Mouse (Mus musculus) heart, embryonic 16.5 days (tissue): ENCODE results near the gene Spire2. TPM values are rescaled to one million over a fixed set of nuclear protein-coding genes. Genes with fewer than 3 reads are reported as not detected.
A peak's percentile ranks its signal among the peaks of the same experiment; 100 is the strongest.

Experiments
- ATAC-seq: fragments of 200-750 bp; cut with Nextera tagmentation; replicated peaks from 2 replicates; pipeline ENCODE4 v1.8.0; 2017; ENCODE audit warnings: moderate number of reproducible peaks; ENCODE audit not compliant: insufficient read depth, low FRiP score; ENCODE audit errors: extremely low read depth
- H3K27ac ChIP-seq: fragments of 300-500 bp; sonication (generic); 2 replicates; pipeline ENCODE4 v1.5.1; 2014; ENCODE audit warnings: mild to moderate bottlenecking, low read length, control low read depth, moderate library complexity
- H3K27me3 ChIP-seq: fragments of 300-500 bp; sonication (generic); 2 replicates; pipeline ENCODE4 v1.6.1; 2014; ENCODE audit warnings: low read length, mixed read lengths; ENCODE audit not compliant: control insufficient read depth, insufficient read depth
- H3K36me3 ChIP-seq: fragments of 300-500 bp; sonication (generic); 2 replicates; pipeline ENCODE4 v1.6.1; 2014; ENCODE audit not compliant: control insufficient read depth, insufficient read depth
- H3K4me1 ChIP-seq: fragments of 300-500 bp; sonication (generic); 2 replicates; pipeline ENCODE4 v1.6.1; 2014; ENCODE audit warnings: low read length, mixed read lengths; ENCODE audit not compliant: control insufficient read depth, insufficient read depth
- H3K4me2 ChIP-seq: fragments of 300-500 bp; sonication (generic); 2 replicates; pipeline ENCODE4 v1.6.1; 2014; ENCODE audit warnings: low read depth, mild to moderate bottlenecking, control low read depth, low read length
- H3K4me3 ChIP-seq: fragments of 300-500 bp; sonication (generic); 2 replicates; pipeline ENCODE4 v1.5.1; 2014; ENCODE audit warnings: mild to moderate bottlenecking, control low read depth, low read length
- H3K9ac ChIP-seq: fragments of 300-500 bp; sonication (generic); 2 replicates; pipeline ENCODE4 v1.6.1; 2014; ENCODE audit warnings: low read length, control low read depth
- H3K9me3 ChIP-seq: fragments of 300-500 bp; sonication (generic); replicated peaks from 2 replicates; pipeline ENCODE4 v1.6.1; 2016; ENCODE audit warnings: low read length; ENCODE audit not compliant: control insufficient read depth
- WGBS: fragments of 180-500 bp; shearing (Covaris S2); extraction: QIAGEN DNeasy Blood & Tissue Kit; methylation state at CpG from one replicate; pipeline ENCODE4 v1.1.7; 2014; 5-methylcytosine and 5-hydroxymethylcytosine counted together
- polyA plus RNA-seq: library from polyadenylated mRNA; unstranded; fragments of >200 nt; fragmentation: Nextera tagmentation; extraction: Ambion mirVana; gene quantifications from 2 replicates; pipeline ENCODE4 v1.2.1, GENCODE M21; 2015

The Spire2 gene
- polyA plus RNA-seq, 1 experiment from 2014 or later: 0.79 TPM

GRCm38 (mm10) chr8:123352786-123353185 is 20.3 kb downstream of the Spire2 start:
- Histone ChIP-seq H3K4me1 (peaks cover 5% of the 10 kb centered on the region; the same call in 1 of the 2 replicates), H3K9ac (no peak overlapping the region), H3K9me3 (no peaks in the 10 kb centered on the region), H3K27me3 (peaks cover 9% of the 10 kb centered on the region), H3K4me3 (no peak overlapping the region), H3K36me3 (no peaks in the 10 kb centered on the region), H3K27ac (no peak overlapping the region), H3K4me2 (no peak overlapping the region)
- 44% methylated on average over 13 of the region's 13 CpGs for WGBS
- ATAC-seq: no peak

- no peak for ATAC-seq
- Histone ChIP-seq H3K27me3 (peaks cover 9% of the 10 kb centered on the region), H3K9me3 (no peaks in the 10 kb centered on the region), H3K4me3 (no peak overlapping the region), H3K4me2 (no peak overlapping the region), H3K27ac (no peak overlapping the region), H3K4me1 (peaks cover 2% of the 10 kb centered on the region; the same call in 1 of the 2 replicates), H3K36me3 (no peaks in the 10 kb centered on the region), H3K9ac (no peak overlapping the region)
- 46% methylated on average over 11 of the region's 11 CpGs for whole genome bisulfite sequencing
Observed at GRCm38 (mm10) chr8:123353216-123353615, 20.7 kb downstream of the Spire2 start.

- H3K9me3 ChIP-seq: no peaks in the 10 kb centered on the region
- H3K4me1 ChIP-seq: no peaks in the 10 kb centered on the region
- H3K27me3 ChIP-seq: no peaks in the 10 kb centered on the region
- WGBS: 38% methylated on average over 12 of the region's 12 CpGs
- H3K9ac ChIP-seq: no peak overlapping the region
- no peaks in the 10 kb centered on the region for H3K36me3 ChIP-seq
- no peak overlapping the region for H3K27ac ChIP-seq
- no peak overlapping the region for H3K4me3 ChIP-seq
- no peak for ATAC-seq
- H3K4me2 ChIP-seq: no peak overlapping the region
Observed at GRCm38 (mm10) chr8:123361082-123361739, 28.7 kb downstream of the Spire2 start.

- WGBS: under 1% methylated on average over 75 of the region's 75 CpGs
- H3K4me3 ChIP-seq: peak within 1 kb of the TSS; percentile 93
- H3K4me1 ChIP-seq: peaks cover 9% of the 10 kb centered on the region
- H3K9ac ChIP-seq: peak within 1 kb of the TSS; percentile 93
- H3K27ac ChIP-seq: peak within 1 kb of the TSS; percentile 98
- H3K27me3 ChIP-seq: no peaks in the 10 kb centered on the region
- peak; percentile 94 for ATAC-seq
- H3K9me3 ChIP-seq: no peaks in the 10 kb centered on the region
- H3K4me2 ChIP-seq: peak within 1 kb of the TSS; percentile 84
- H3K36me3 ChIP-seq: 0 out of 2 replicates have a peak, but pooled peaks cover 2% of the 10 kb centered on the region
Observed at GRCm38 (mm10) chr8:123373403-123374238, 41.1 kb downstream of the Spire2 start, which contains the start of gene Tcf25. Tcf25 (plus strand) TSS chr8:123373753.

GRCm38 (mm10) chr8:123374239-123374578 is 41.7 kb downstream of the Spire2 start:
- Histone ChIP-seq H3K27ac (peak overlapping the region; percentile 98), H3K9ac (peak overlapping the region; percentile 93), H3K27me3 (no peaks in the 10 kb centered on the region), H3K36me3 (0 out of 2 replicates have a peak, but pooled peaks cover 2% of the 10 kb centered on the region), H3K4me2 (peak overlapping the region; percentile 84), H3K4me1 (peaks cover 9% of the 10 kb centered on the region), H3K9me3 (no peaks in the 10 kb centered on the region), H3K4me3 (peak overlapping the region; percentile 93)
- under 1% methylated on average over 20 of the region's 20 CpGs for WGBS
- ATAC-seq: peak; percentile 82

GRCm38 (mm10) chr8:123375701-123376100 is 43.2 kb downstream of the Spire2 start:
- Histone ChIP-seq H3K9ac (no peak overlapping the region), H3K4me1 (peaks cover 9% of the 10 kb centered on the region), H3K36me3 (0 out of 2 replicates have a peak, but pooled peaks cover 4% of the 10 kb centered on the region), H3K9me3 (no peaks in the 10 kb centered on the region), H3K27me3 (no peaks in the 10 kb centered on the region), H3K4me2 (no peak overlapping the region), H3K27ac (no peak overlapping the region), H3K4me3 (no peak overlapping the region)
- 84% methylated on average over 10 of the region's 10 CpGs for WGBS
- ATAC-seq: no peak

- Histone ChIP-seq H3K27ac (no peak overlapping the region), H3K36me3 (0 out of 2 replicates have a peak, but pooled peaks cover 4% of the 10 kb centered on the region), H3K4me1 (peaks cover 9% of the 10 kb centered on the region), H3K27me3 (no peaks in the 10 kb centered on the region), H3K4me2 (no peak overlapping the region), H3K4me3 (no peak overlapping the region), H3K9ac (no peak overlapping the region), H3K9me3 (no peaks in the 10 kb centered on the region)
- WGBS: 75% methylated on average over 8 of the region's 8 CpGs
- ATAC-seq: no peak
Observed at GRCm38 (mm10) chr8:123376106-123376505, 43.6 kb downstream of the Spire2 start.

GRCm38 (mm10) chr8:123381711-123382110 is 49.2 kb downstream of the Spire2 start:
- Histone ChIP-seq H3K9ac (no peak overlapping the region), H3K4me3 (no peak overlapping the region), H3K4me2 (no peak overlapping the region), H3K9me3 (no peaks in the 10 kb centered on the region), H3K4me1 (no peaks in the 10 kb centered on the region), H3K27ac (no peak overlapping the region), H3K27me3 (no peaks in the 10 kb centered on the region), H3K36me3 (peaks cover 48% of the 10 kb centered on the region)
- WGBS: 87% methylated on average over 4 of the region's 4 CpGs
- ATAC-seq: no peak

GRCm38 (mm10) chr8:123382516-123382915 is 50.0 kb downstream of the Spire2 start:
- H3K36me3 ChIP-seq: peaks cover 48% of the 10 kb centered on the region
- no peak overlapping the region for H3K9ac ChIP-seq
- H3K27me3 ChIP-seq: no peaks in the 10 kb centered on the region
- H3K4me3 ChIP-seq: no peak overlapping the region
- no peaks in the 10 kb centered on the region for H3K9me3 ChIP-seq
- no peak overlapping the region for H3K27ac ChIP-seq
- H3K4me2 ChIP-seq: no peak overlapping the region
- 68% methylated on average over 8 of the region's 8 CpGs for WGBS
- ATAC-seq: no peak; the same call in 1 of the 2 replicates
- H3K4me1 ChIP-seq: no peaks in the 10 kb centered on the region
